ENCODE assay signal across 10 mouse cellular contexts in genomic region chr8:94967554-94967953, GRCm38 (mm10). TPM values are rescaled to one million over a fixed set of nuclear protein-coding genes. Genes with fewer than 3 reads are reported as not detected.
DNase-seq lines count a peak whose midpoint lies in the region.
"Had no signal": no experiment of that assay in that cellular context is flagged by ENCODE, and none has a peak within 500 bp of the region (broad histone marks: within the 10 kb centered on the region; RNA-seq: fewer than 3 reads in every experiment).

No protein-coding gene starts in this region.

- DNase-seq in kidney, adult 11 months: peak; percentile 82
- DNase-seq in kidney, postnatal 4 days: no peak
- DNase-seq in adrenal gland, postnatal 14 days: peak; percentile 87
- DNase-seq in kidney, postnatal 14 days: peak; percentile 85
- DNase-seq in lung, postnatal 36 days: peak; percentile 89
- DNase-seq in spleen, postnatal 36 days (ENCODE audit: low spot score in 2 of 2): no peak
- DNase-seq in B cell, adult 2 months: no peak
- DNase-seq in layer of hippocampus, adult 8-10 months (ENCODE audit: low spot score in 2 of 2): no peak
- DNase-seq: retina, postnatal 1 day; thymus, postnatal 25 days had no signal

RNA-seq across cellular contexts. Expression of gene Adgrg1, which starts 7.0 kb away (rescaled TPM):
- 35.5 and 54.3 TPM in 2 replicates for total RNA-seq in adrenal gland, postnatal 14 days (2021)
- total RNA-seq in layer of hippocampus, adult 8-10 months (2022): 10 to 100 TPM; 81.5 to 97.4 (median 90.2) TPM

RNA-seq across cellular contexts. Expression of gene Adgrg5, which starts 44.1 kb away (rescaled TPM):
- total RNA-seq in adrenal gland, postnatal 14 days (2021): 0.26 and 1.6 TPM in 2 replicates
- under 1 TPM in 2 of 4 experiments, not detected in 2; 0.73 to 0.85 TPM for total RNA-seq in layer of hippocampus, adult 8-10 months (2022)

RNA-seq across cellular contexts. Expression of gene Ccdc102a, which starts 49.7 kb away (rescaled TPM):
- 8.1 and 10.1 TPM in 2 replicates for total RNA-seq in adrenal gland, postnatal 14 days (2021)
- 1 to 10 TPM; 1.0 to 2.6 (median 1.4) TPM for total RNA-seq in layer of hippocampus, adult 8-10 months (2022)

RNA-seq across cellular contexts. Expression of gene Adgrg3, which starts 49.9 kb away (rescaled TPM):
- 4.0 and 4.2 TPM in 2 replicates for total RNA-seq in adrenal gland, postnatal 14 days (2021)
- total RNA-seq in layer of hippocampus, adult 8-10 months (2022): under 1 TPM in 3 of 4 experiments, not detected in 1; 0.20 to 0.47 (median 0.27) TPM

Comparison
In these comparisons a context has a peak if more than half of its experiments do, and no peak if none do; other contexts are left out.
1. DNase-seq: peak in kidney, adult 11 months (single experiment), adrenal gland, postnatal 14 days (single experiment), kidney, postnatal 14 days (single experiment) and lung, postnatal 36 days (single experiment); none in kidney, postnatal 4 days (0 of 2), spleen, postnatal 36 days (0 of 2), B cell, adult 2 months (0 of 2) and layer of hippocampus, adult 8-10 months (0 of 2).